Mouse (Mus musculus): ENCODE data around the gene Zfp950.
A peak's percentile ranks its signal among the peaks of the same experiment; 100 is the strongest.

GRCm38 (mm10) chr19:61140342-61141206 lies at the start of gene Zfp950:
- peak; percentile 67; the same call in 1 of the 2 replicates for TF ChIP-seq POLR2A (IDR thresholded peaks at IDR 0.05; ENCODE audit: borderline replicate concordance, insufficient read depth, low read length)
- no peak for TF ChIP-seq CTCF (IDR thresholded peaks at IDR 0.05; ENCODE audit: borderline replicate concordance, insufficient read depth, low read depth, low read length)
